Mouse (Mus musculus) small intestine, adult 2 months (tissue): ENCODE data around the gene Gpr183. TPM values are rescaled to one million over a fixed set of nuclear protein-coding genes. Genes with fewer than 3 reads are reported as not detected.

Experiments used
- H3K27ac ChIP-seq: fragments of 200-500 bp; 2 replicates; pipeline ENCODE4 v1.5.1; 2012; ENCODE audit warnings: low read depth, low read length, control low read depth, inconsistent platforms; ENCODE audit not compliant: insufficient read depth
- H3K27me3 ChIP-seq: fragments of 200-500 bp; 2 replicates; pipeline ENCODE4 v1.6.1; 2012; ENCODE audit warnings: mild to moderate bottlenecking, moderate library complexity, low read length, inconsistent platforms; ENCODE audit not compliant: control insufficient read depth, insufficient read depth
- H3K36me3 ChIP-seq: fragments of 200-500 bp; 2 replicates; pipeline ENCODE4 v1.6.1; 2012; ENCODE audit warnings: mild to moderate bottlenecking, low read length, control low read depth, inconsistent platforms; ENCODE audit not compliant: control insufficient read depth, insufficient read depth
- H3K4me1 ChIP-seq: fragments of 200-500 bp; 2 replicates; pipeline ENCODE4 v1.6.1; 2012; ENCODE audit warnings: low read length, inconsistent platforms, mixed read lengths; ENCODE audit not compliant: control insufficient read depth, insufficient read depth, insufficient read length
- H3K4me3 ChIP-seq: fragments of 200-500 bp; 2 replicates; pipeline ENCODE4 v1.5.1; 2012; ENCODE audit warnings: low read depth, mild to moderate bottlenecking, control low read depth, inconsistent platforms, low read length, moderate library complexity
- CTCF ChIP-seq: fragments of 200-500 bp; IDR thresholded peaks from 2 replicates; pipeline ENCODE4 v1.5.1; 2012; ENCODE audit warnings: low read depth, mild to moderate bottlenecking, control low read depth, inconsistent platforms, low read length, moderate library complexity, mixed read lengths; ENCODE audit not compliant: insufficient replicate concordance, insufficient read length; ENCODE audit errors: extremely low read depth
- POLR2A ChIP-seq: fragments of 200-500 bp; IDR thresholded peaks from 2 replicates; pipeline ENCODE4 v1.6.1; 2012; ENCODE audit warnings: low read depth, mild to moderate bottlenecking, control low read depth, inconsistent platforms, low read length, moderate library complexity
- WGBS: fragments of 180-500 bp; shearing (Covaris S2); methylation state at CpG from one replicate; pipeline ENCODE4 v1.1.7; 2018; 5-methylcytosine and 5-hydroxymethylcytosine counted together
- polyA plus RNA-seq: library from polyadenylated mRNA; depleted of rRNA; stranded (reverse); fragments of >200 nt; gene quantifications from 2 replicates; pipeline ENCODE4 v1.2.3, GENCODE M21; 2012

Gene Gpr183
- polyA plus RNA-seq, 1 experiment: 1.8 TPM

DNA sequence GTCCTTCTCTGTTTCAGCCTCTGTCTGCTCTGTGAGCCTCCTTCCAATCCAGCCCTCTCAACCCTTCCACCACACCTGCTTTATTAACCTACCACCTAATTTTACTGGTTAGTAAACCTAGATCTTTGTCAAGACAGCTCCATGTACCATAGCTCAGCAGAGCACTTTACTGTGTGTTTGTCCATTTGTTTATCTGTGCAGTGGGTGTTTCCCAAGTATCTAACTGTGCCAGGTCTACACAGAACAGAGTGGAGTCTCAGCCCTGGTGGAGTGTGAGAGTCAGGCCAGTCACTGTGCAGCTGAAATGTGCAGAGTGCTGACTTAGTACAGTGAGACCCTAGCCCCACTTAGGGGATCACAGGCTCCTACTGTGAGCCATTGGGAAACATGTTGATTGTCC is 38.8 kb upstream of the Gpr183 start:
- Histone ChIP-seq H3K27ac (no peak overlapping the region), H3K4me1 (peaks cover 11% of the 10 kb centered on the region), H3K36me3 (peaks cover 3% of the 10 kb centered on the region; the same call in 1 of the 2 replicates), H3K27me3 (no peaks in the 10 kb centered on the region), H3K4me3 (no peak overlapping the region)
- no peak for TF ChIP-seq CTCF

DNA sequence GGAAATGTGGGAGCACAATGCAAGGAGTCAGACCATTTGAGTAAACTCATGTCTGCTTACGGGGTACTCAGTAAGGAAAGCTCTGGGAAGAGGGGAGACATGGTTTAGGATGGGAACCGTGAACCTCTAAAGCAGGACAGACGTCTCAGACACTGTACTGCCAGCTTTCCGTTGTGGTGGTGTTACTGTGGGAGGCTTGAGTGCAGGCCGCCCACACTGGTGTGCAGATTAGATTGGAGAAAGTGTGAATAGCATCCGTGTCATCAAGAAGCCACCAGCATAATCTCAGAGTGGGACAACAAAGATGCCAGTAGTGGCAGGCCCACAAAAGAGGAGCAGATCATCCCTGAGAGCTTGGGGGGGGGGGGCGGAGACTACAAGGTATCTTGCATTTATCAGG is 37.2 kb upstream of the Gpr183 start:
- 96% methylated on average over 7 of the region's 7 CpGs for WGBS
- H3K27me3 ChIP-seq: no peaks in the 10 kb centered on the region
- TF ChIP-seq POLR2A: no peak
- TF ChIP-seq CTCF: no peak
- H3K27ac ChIP-seq: no peak overlapping the region
- H3K4me3 ChIP-seq: no peak overlapping the region
- peaks cover 5% of the 10 kb centered on the region for H3K4me1 ChIP-seq
- H3K36me3 ChIP-seq: 0 out of 2 replicates have a peak, but pooled peaks cover 2% of the 10 kb centered on the region

DNA sequence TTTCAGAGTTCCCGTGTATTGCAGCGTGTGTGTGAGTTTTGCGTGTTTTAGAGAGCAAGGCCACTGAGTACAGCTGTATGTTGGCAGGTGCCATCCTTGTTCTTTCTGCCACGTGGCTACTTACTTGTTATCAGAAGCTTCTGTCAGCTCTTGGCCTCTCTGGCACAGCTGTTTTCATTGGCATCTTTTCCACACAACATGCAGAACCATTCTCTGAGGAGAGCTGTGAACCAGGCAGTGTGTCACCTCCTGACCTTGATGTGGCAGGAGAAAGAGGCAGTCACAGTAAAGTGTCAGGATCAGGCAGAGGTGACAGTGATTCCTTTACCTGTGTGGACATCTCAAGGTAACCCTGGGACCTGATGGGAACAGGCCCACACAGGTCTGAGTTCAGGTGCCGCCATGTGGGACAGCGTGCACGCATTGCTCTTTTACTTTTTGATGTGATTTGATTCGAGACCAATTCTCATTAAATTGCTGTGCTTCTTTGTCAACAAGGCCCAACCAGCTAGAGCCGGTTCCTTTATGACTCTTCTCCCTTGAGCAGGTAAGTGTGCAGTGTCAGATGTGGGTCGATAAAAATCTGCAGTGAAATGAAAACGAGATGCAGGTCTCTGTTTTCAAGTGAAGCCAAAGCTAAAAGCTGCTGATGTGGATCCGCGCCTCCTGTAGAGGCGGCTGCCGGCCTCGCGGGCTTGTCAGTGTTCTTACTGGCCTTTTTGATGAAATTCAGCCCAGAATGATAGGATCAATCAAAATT is 35.5 kb upstream of the Gpr183 start:
- Histone ChIP-seq H3K4me1 (peaks cover 10% of the 10 kb centered on the region), H3K27ac (no peak overlapping the region), H3K4me3 (no peak overlapping the region), H3K36me3 (0 out of 2 replicates have a peak, but pooled peaks cover 2% of the 10 kb centered on the region), H3K27me3 (no peaks in the 10 kb centered on the region)
- WGBS: 82% methylated on average over 17 of the region's 17 CpGs
- TF ChIP-seq CTCF (no peak), POLR2A (no peak)

DNA sequence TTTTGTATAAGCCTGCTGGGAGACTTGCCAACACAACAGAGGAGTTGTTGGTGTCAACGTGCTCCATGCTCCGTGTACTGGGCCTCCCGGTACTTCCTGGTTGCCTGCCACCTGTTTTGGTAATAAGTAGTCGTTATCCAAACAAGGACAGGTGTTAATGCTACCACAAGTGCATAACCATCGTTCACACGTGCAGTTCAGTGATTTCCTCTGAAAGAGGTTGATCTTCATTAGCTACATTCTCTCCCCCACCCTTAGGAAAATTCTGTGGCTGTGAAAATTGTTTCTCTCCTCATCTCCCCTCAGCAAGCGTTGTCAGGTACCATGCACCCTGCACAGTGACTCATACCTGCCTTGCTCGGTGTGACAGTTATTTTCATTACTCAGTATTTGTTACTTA is 34.5 kb upstream of the Gpr183 start:
- H3K27ac ChIP-seq: no peak overlapping the region; the same call in 1 of the 2 replicates
- 22% methylated on average over 8 of the region's 8 CpGs for WGBS
- no peak overlapping the region for H3K4me3 ChIP-seq
- H3K36me3 ChIP-seq: peaks cover 4% of the 10 kb centered on the region
- TF ChIP-seq POLR2A: no peak
- TF ChIP-seq CTCF: no peak
- no peaks in the 10 kb centered on the region for H3K27me3 ChIP-seq
- H3K4me1 ChIP-seq: peaks cover 13% of the 10 kb centered on the region

DNA sequence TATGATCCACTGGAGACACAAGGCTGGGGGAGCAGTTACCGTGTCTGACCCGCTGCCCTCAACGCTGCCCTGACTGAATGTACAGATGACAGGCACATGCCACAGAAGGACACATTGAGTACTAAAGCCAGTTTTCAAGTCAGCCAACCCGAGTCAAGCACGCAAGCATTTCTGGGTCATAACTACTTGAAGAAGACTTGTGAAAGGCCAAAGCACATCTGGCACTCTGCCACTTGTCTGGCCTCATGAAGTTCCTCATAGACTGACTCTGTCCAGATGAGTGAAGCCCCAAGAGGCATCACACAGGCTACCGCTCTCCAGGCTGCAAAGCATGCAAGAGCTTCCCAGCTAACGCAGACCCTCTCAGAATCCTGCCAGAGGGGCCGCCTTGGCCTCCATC is 31.8 kb upstream of the Gpr183 start:
- Histone ChIP-seq H3K27me3 (no peaks in the 10 kb centered on the region), H3K4me3 (no peak overlapping the region), H3K27ac (peak overlapping the region; percentile 5; the same call in 1 of the 2 replicates), H3K4me1 (peaks cover 29% of the 10 kb centered on the region), H3K36me3 (peaks cover 8% of the 10 kb centered on the region)
- 71% methylated on average over 8 of the region's 8 CpGs for WGBS
- TF ChIP-seq POLR2A (no peak), CTCF (no peak)

DNA sequence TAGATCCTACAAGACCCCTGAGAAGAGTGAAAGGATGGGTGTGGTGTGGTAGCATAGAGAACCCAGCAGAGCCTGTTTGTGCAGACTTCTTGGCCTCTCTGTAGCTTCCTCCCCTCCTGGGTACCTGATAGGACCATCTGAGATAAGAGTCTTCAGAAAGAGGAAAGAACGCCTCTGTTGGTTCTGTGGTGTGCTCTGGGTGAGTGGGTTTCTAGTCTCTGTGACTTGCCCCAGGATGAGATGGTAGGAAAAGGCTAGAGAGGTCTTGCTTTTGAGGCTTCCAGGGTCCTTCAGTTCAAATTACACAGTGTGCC is 30.5 kb upstream of the Gpr183 start:
- WGBS: 62% methylated on average over 1 of the region's 1 CpGs
- peaks cover 29% of the 10 kb centered on the region for H3K4me1 ChIP-seq

DNA sequence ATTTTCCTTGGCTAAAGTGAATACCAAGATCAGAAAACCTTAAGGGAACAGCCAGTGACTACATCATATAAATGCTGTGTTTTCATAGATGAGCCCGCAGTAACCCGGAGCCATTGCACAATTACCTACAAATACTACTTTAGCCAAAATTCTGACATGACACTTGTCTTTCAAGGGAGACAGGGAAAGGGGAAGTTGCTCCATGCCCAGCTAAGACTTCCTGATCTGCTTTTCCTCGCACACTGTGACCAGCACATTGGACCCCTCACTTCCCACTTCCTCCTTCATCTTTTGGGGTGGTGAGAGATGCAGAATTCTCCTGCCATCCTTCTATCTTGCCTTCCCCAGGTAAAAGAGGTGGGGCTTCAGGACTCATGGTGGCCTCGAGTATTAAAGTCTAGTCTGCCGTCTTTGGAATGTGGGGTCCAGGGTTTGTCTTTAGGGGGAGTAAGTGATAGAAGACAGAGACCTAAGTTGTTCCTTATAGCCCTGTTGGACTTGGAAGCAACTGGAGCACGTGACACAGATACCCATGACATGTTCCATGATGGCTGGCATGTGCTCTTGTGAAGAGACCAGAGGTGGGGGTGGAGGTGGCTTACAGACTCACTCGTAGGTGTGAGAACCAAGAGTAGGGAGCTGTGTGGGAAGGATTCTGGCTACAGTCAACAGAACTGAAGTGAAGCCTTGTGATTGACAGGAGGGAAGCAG is 30.0 kb upstream of the Gpr183 start:
- H3K27me3 ChIP-seq: no peaks in the 10 kb centered on the region
- H3K4me1 ChIP-seq: peaks cover 29% of the 10 kb centered on the region
- H3K27ac ChIP-seq: no peak overlapping the region
- H3K36me3 ChIP-seq: peaks cover 8% of the 10 kb centered on the region
- 91% methylated on average over 7 of the region's 7 CpGs for WGBS
- TF ChIP-seq POLR2A (no peak), CTCF (no peak)
- H3K4me3 ChIP-seq: no peak overlapping the region

More for the DNA sequence above, 30.5 kb upstream of the Gpr183 start:
- Histone ChIP-seq H3K36me3 (peaks cover 10% of the 10 kb centered on the region), H3K4me3 (no peak overlapping the region), H3K27me3 (no peaks in the 10 kb centered on the region), H3K27ac (no peak overlapping the region)
- no peak for TF ChIP-seq CTCF
- TF ChIP-seq POLR2A: no peak
